Mouse (Mus musculus) left cerebral cortex, adult 8-10 months (tissue): ENCODE results near the gene Mfsd6l. TPM values are rescaled to one million over a fixed set of nuclear protein-coding genes. Genes with fewer than 3 reads are reported as not detected.

ENCODE experiments used
- DNase-seq, 2 experiments: peaks; one replicate each; pipeline ENCODE4 v3.0.0; 2022; ENCODE audit warnings: low spot score in 2 of 2
- total RNA-seq, 4 experiments: library from RNA; stranded (reverse); gene quantifications; 2 replicates each; pipeline ENCODE4 v1.2.4; 2022

Gene Mfsd6l
- total RNA-seq, 4 experiments from 2014 or later, result 0.16 to 0.23 TPM; not detected in 2

- DNase-seq, result no peak
Observed at GRCm38 (mm10) chr11:68550358-68550757, 5.6 kb upstream of the Mfsd6l start.

- no peak for DNase-seq
Observed at GRCm38 (mm10) chr11:68553981-68554471, 2.0 kb upstream of the Mfsd6l start.

- DNase-seq, result no peak
Observed at GRCm38 (mm10) chr11:68559546-68559945, 3.6 kb downstream of the Mfsd6l start.

- no peak for DNase-seq
Observed at GRCm38 (mm10) chr11:68561957-68562950, 6.3 kb downstream of the Mfsd6l start.

- DNase-seq, result no peak
Observed at GRCm38 (mm10) chr11:68564356-68565031, 8.5 kb downstream of the Mfsd6l start.

- no peak for DNase-seq
Observed at GRCm38 (mm10) chr11:68565032-68565429, 9.0 kb downstream of the Mfsd6l start.

- DNase-seq, result peak; percentile 63 to 71
Observed at GRCm38 (mm10) chr11:68566447-68567059, 10.6 kb downstream of the Mfsd6l start.

- DNase-seq, result no peak
Observed at GRCm38 (mm10) chr11:68570861-68571260, 14.9 kb downstream of the Mfsd6l start.

GRCm38 (mm10) chr11:68577076-68577475 is 21.1 kb downstream of the Mfsd6l start:
- no peak for DNase-seq

GRCm38 (mm10) chr11:68579462-68579881 is 23.5 kb downstream of the Mfsd6l start:
- peak; percentile 39 to 42 for DNase-seq

- no peak for DNase-seq
Observed at GRCm38 (mm10) chr11:68580566-68580965, 24.6 kb downstream of the Mfsd6l start.

- peak in 1 of 2 experiments; percentile 46 for DNase-seq
Observed at GRCm38 (mm10) chr11:68583225-68583624, 27.2 kb downstream of the Mfsd6l start.

- DNase-seq, result no peak
Observed at GRCm38 (mm10) chr11:68583906-68584480, 28.0 kb downstream of the Mfsd6l start.

- no peak for DNase-seq
Observed at GRCm38 (mm10) chr11:68585890-68586289, 29.9 kb downstream of the Mfsd6l start.

GRCm38 (mm10) chr11:68586721-68587120 is 30.7 kb downstream of the Mfsd6l start, which contains the start of gene Ccdc42:
TSS of gene Ccdc42 (plus strand) at chr11:68587021.
- no peak for DNase-seq

- DNase-seq, result peak; percentile 42 to 47
Observed at GRCm38 (mm10) chr11:68589055-68589809, 33.2 kb downstream of the Mfsd6l start.

- no peak for DNase-seq
Observed at GRCm38 (mm10) chr11:68591708-68592107, 35.7 kb downstream of the Mfsd6l start.

- no peak for DNase-seq
Observed at GRCm38 (mm10) chr11:68593247-68593646, 37.3 kb downstream of the Mfsd6l start.

- DNase-seq, result no peak
Observed at GRCm38 (mm10) chr11:68597912-68598311, 41.9 kb downstream of the Mfsd6l start.

GRCm38 (mm10) chr11:68600551-68601021 is 44.6 kb downstream of the Mfsd6l start:
- DNase-seq, result peak in 1 of 2 experiments; percentile 47
